Mouse (Mus musculus) adrenal gland, postnatal 10 days (tissue): ENCODE measurements around the gene Dnah12. TPM values are rescaled to one million over a fixed set of nuclear protein-coding genes. Genes with fewer than 3 reads are reported as not detected.
"Not testable (repeated sequence)": the region's sequence is repeated elsewhere in the genome, so short reads cannot be mapped to it uniquely, and the experiment has no call there.

Experiments used
- DNase-seq: peaks from one replicate; pipeline ENCODE4 v3.0.0; 2021; ENCODE audit warnings: mixed read lengths
- microRNA-seq: library from miRNA; unstranded; fragments of <30 nt; microRNA quantifications from one replicate; pipeline ENCODE4 v1.2.0, GENCODE M21; 2021
- total RNA-seq, 2 experiments: library from RNA; stranded (reverse); gene quantifications; 2 replicates each; pipeline ENCODE4 v1.2.3; 2021

Dnah12 gene
- total RNA-seq, 2 experiments from 2014 or later, result 0.03 TPM; not detected in 1

GRCm38 (mm10) chr14:26881700-26882099 is 188.6 kb downstream of the Dnah12 start:
- DNase-seq, result no peak

- no peak for DNase-seq
Observed at GRCm38 (mm10) chr14:26887244-26887643, 194.2 kb downstream of the Dnah12 start.

GRCm38 (mm10) chr14:26890777-26891176 is 197.7 kb downstream of the Dnah12 start:
- DNase-seq, result no peak

GRCm38 (mm10) chr14:26894392-26894791 is 201.3 kb downstream of the Dnah12 start, which contains the start of gene Asb14:
TSS of gene Asb14 (plus strand) at chr14:26894557.
- no peak for DNase-seq

- no peak for DNase-seq
Observed at GRCm38 (mm10) chr14:26899490-26899889, 206.4 kb downstream of the Dnah12 start.

- no peak for DNase-seq
Observed at GRCm38 (mm10) chr14:26900893-26901292, 207.8 kb downstream of the Dnah12 start.

GRCm38 (mm10) chr14:26907401-26907800 is 214.3 kb downstream of the Dnah12 start:
- no peak for DNase-seq

- not testable (repeated sequence) for DNase-seq
Observed at GRCm38 (mm10) chr14:26910461-26910860, 217.4 kb downstream of the Dnah12 start.

- DNase-seq, result no peak
Observed at GRCm38 (mm10) chr14:26911201-26911600, 218.1 kb downstream of the Dnah12 start.

- DNase-seq, result no peak
Observed at GRCm38 (mm10) chr14:26911826-26912225, 218.8 kb downstream of the Dnah12 start.

GRCm38 (mm10) chr14:26913681-26914268 is 220.7 kb downstream of the Dnah12 start:
- no peak for DNase-seq

GRCm38 (mm10) chr14:26919310-26919709 is 226.2 kb downstream of the Dnah12 start:
- no peak for DNase-seq

GRCm38 (mm10) chr14:26923702-26924421 is 230.8 kb downstream of the Dnah12 start:
- no peak for DNase-seq

- no peak for DNase-seq
Observed at GRCm38 (mm10) chr14:26934891-26935290, 241.8 kb downstream of the Dnah12 start.

- DNase-seq, result no peak
Observed at GRCm38 (mm10) chr14:26935558-26935957, 242.5 kb downstream of the Dnah12 start.

Small RNAs within 50 kb of the gene (microRNA-seq; reads per million reads assigned to microRNA genes)
- 1.8 reads per million for gene Mir7672

Other genes starting within 250 kb of the Dnah12 start
- gene Slmap, start 158.3 kb upstream of the Dnah12 start, total RNA-seq, result 100 to 1,000 TPM in 1 of 2 experiments, 10 to 100 TPM in 1; 96.7 to 114 TPM
- 10 to 100 TPM; 31.8 to 36.1 TPM for gene Dennd6a, start 119.4 kb upstream of the Dnah12 start, total RNA-seq
- 100 to 1,000 TPM; 168 to 191 TPM for gene Arf4, start 55.2 kb upstream of the Dnah12 start, total RNA-seq
- 1 to 10 TPM; 7.5 to 8.5 TPM for gene Pde12, start 23.4 kb upstream of the Dnah12 start, total RNA-seq
- gene Asb14, start 201.3 kb downstream of the Dnah12 start, total RNA-seq, result 1 to 10 TPM in 1 of 2 experiments, under 1 TPM in 1; 0.45 to 4.8 TPM